Mouse (Mus musculus): ENCODE data around the gene Obscn. TPM values are rescaled to one million over a fixed set of nuclear protein-coding genes. Genes with fewer than 3 reads are reported as not detected.

The Obscn gene
- polyA plus RNA-seq, 1 experiment from 2014 or later, result 0.31 TPM

DNA sequence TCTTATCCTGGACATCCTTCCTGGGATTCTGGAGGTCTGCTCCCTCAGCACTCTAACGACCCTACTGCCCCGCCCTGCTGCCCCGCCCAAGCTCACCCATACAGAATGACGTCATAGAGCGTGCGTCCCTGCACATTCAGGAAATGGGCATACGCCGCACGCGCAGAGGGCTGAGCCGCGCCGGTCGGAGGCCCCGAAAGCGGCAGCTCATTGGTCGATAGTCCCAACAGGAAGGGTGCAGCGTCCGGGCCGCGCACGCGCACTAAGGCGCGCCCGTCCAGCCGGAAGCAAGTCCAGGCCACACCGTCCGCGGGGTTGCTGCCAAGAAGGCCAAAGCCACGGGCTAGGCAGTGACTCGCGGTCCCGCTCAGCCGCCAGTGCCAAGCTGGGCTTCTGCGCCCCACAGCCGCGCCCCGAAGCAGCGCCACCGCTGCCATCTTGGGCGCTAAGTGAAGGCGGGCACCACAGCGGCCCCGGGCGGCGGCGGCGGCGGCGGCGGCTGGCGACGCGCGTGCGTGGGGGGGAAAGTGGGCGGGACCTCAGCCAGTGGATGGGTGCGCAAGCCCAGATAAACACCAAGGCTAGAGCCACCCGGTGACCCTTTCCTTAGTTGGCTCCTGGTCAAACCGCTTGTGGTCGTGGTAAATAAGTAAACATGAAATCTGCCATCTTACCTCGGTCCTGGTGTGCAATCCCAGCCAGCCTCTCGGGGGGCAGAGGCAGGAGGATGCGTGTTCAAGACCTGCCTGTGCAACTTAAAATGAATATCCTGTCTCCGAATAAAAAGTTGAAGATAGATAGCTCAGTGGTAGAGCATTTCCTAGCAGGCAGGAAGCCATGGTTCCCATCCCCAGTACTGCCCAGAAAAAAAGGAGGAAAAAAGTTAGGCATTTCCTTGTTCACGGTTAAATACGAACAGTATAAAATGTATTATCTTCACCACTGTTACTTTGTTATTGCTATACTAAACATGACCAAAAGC, 27.3 kb upstream of the Obscn start, which contains the start of gene Iba57:
Iba57 (minus strand) TSS at position 485 of the 982 bp plus-strand sequence.
- ATAC-seq, result peak; percentile 91
- peaks cover 32% of the 10 kb centered on the region for H3K4me1 ChIP-seq (ENCODE audit: insufficient read depth)
- peak within 1 kb of the TSS; percentile 100 for H3K27ac ChIP-seq (ENCODE audit: low read depth)
- no peaks in the 10 kb centered on the region for H3K9me3 ChIP-seq (ENCODE audit: low read length)
- DNase-seq, result peak; percentile 97
- H3K4me3 ChIP-seq (ENCODE audit: low read depth, low read length), result peak within 1 kb of the TSS; percentile 71
- TF ChIP-seq EP300 (IDR thresholded peaks at IDR 0.05; ENCODE audit: low read depth), result peak; percentile 61; the same call in 1 of the 2 replicates
- TF ChIP-seq CTCF (IDR thresholded peaks at IDR 0.05; ENCODE audit: low read depth), result peak; percentile 56
- peaks cover 14% of the 10 kb centered on the region; the same call in 1 of the 2 replicates for H3K36me3 ChIP-seq (replicated peaks; ENCODE audit: insufficient read depth, low read length)
- WGBS (ENCODE audit: insufficient replicate concordance), result 2% methylated on average over 65 of the region's 68 CpGs
- H3K4me2 ChIP-seq (ENCODE audit: low read depth, low read length), result peak within 1 kb of the TSS; percentile 75
- H3K9ac ChIP-seq (replicated peaks), result peak within 1 kb of the TSS; percentile 81
- H3K27me3 ChIP-seq (ENCODE audit: insufficient read depth, low read length), result no peaks in the 10 kb centered on the region

DNA sequence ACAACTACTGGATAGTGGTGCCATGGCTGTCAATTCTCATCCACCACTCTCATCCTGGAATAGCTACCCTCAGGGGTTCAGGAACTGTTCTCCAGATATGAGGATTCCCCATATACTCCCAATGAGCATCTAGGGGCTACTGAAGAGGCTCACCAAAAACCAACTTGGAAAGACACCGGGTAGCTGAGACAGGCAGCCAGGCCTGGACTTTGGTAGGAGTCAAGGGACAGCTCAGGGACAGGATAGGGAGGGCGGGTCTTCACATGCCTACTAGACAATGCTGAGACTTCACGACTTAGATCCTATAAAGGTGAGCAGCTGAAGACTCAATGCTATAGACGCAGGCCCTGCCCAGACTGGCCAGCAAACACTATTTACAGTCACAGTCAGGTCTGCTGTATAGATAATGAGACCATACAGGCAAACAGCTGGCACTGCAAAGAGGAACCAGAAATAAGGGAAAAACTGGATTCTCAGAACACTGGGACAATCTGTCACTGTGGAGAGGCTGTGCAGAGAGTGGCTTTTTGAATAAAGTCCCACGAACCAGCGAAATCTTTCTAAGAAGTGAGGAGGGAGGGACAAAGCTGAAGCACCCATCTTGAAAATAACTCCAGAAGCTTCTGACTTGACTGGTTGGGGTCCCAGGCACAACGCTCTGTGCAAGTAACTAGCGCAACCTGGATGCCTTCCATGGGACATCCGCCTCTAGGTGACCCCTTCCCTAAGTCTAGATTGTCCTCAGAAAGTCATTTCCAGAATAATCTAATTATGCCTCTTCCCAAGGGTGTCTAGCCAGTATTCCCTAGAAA, 26.4 kb upstream of the Obscn start:
- 44% methylated on average over 9 of the region's 9 CpGs for WGBS (ENCODE audit: insufficient replicate concordance)
- no peak for ATAC-seq

DNA sequence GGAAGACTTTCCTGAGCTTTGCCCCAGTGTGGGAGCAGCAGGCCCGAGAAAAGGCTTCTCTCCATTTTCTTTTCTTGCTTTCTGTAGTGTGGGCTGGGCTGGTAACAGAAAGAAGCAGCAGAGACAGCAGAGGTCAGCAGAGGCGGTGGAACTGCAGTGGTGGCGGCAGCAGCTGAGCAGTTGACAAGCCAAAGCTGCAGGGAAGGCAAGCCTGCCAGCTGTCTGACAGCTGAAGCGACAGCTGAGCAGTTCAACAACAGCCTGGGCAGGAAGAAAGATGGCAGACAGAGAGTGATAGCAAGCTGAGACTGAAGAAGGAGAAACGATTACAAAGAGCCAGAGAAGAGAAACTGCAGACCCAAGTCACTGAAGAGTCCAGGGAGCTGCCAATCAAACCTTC, 25.2 kb upstream of the Obscn start:
- Histone ChIP-seq H3K36me3 (replicated peaks; ENCODE audit: insufficient read depth, low read length) (peaks cover 35% of the 10 kb centered on the region), H3K4me2 (ENCODE audit: low read depth, low read length) (peak overlapping the region; percentile 31; the same call in 1 of the 2 replicates), H3K9ac (replicated peaks) (no peak overlapping the region), H3K27me3 (ENCODE audit: insufficient read depth, low read length) (no peaks in the 10 kb centered on the region), H3K4me3 (ENCODE audit: low read depth, low read length) (no peak overlapping the region), H3K4me1 (ENCODE audit: insufficient read depth) (peaks cover 29% of the 10 kb centered on the region), H3K27ac (ENCODE audit: low read depth) (peak overlapping the region; percentile 26; the same call in 1 of the 2 replicates), H3K9me3 (ENCODE audit: low read length) (no peaks in the 10 kb centered on the region)
- no peak for DNase-seq
- no peak for ATAC-seq
- TF ChIP-seq EP300 (IDR thresholded peaks at IDR 0.05; ENCODE audit: low read depth) (no peak), CTCF (IDR thresholded peaks at IDR 0.05; ENCODE audit: low read depth) (peak; percentile 17; the same call in 1 of the 2 replicates)
- WGBS (ENCODE audit: insufficient replicate concordance), result 82% methylated on average over 5 of the region's 5 CpGs

More for the DNA sequence above, 26.4 kb upstream of the Obscn start:
- Histone ChIP-seq H3K27ac (ENCODE audit: low read depth) (peak overlapping the region; percentile 100), H3K36me3 (replicated peaks; ENCODE audit: insufficient read depth, low read length) (peaks cover 23% of the 10 kb centered on the region), H3K27me3 (ENCODE audit: insufficient read depth, low read length) (no peaks in the 10 kb centered on the region), H3K4me3 (ENCODE audit: low read depth, low read length) (peak overlapping the region; percentile 71), H3K4me1 (ENCODE audit: insufficient read depth) (peaks cover 32% of the 10 kb centered on the region), H3K9me3 (ENCODE audit: low read length) (no peaks in the 10 kb centered on the region), H3K4me2 (ENCODE audit: low read depth, low read length) (peak overlapping the region; percentile 75), H3K9ac (replicated peaks) (peak overlapping the region; percentile 42)
- no peak for DNase-seq
- TF ChIP-seq EP300 (IDR thresholded peaks at IDR 0.05; ENCODE audit: low read depth), result no peak

DNA sequence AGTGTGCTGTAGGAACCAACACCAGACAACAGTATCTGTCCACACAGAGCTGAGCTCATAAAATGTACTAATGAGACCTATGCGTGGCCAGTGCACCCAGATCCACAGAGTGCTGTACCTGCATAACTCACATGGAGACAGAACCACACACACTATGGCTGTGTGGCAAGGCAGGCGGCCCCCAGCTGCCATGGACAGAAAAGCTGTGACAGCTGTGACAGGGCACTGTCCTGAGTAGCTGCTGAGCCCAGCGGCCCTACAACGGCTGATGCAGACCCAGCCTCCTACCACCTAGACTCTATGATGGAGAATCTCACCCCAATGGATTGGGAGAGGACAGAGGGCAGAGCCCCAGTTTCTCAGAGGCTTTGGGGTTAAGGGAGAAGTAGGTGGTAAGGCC, 23.4 kb upstream of the Obscn start:
- no peak overlapping the region for H3K9ac ChIP-seq (replicated peaks)
- H3K4me3 ChIP-seq (ENCODE audit: low read depth, low read length), result no peak overlapping the region
- 90% methylated on average over 4 of the region's 4 CpGs for WGBS (ENCODE audit: insufficient replicate concordance)
- H3K27ac ChIP-seq (ENCODE audit: low read depth), result no peak overlapping the region
- TF ChIP-seq CTCF (IDR thresholded peaks at IDR 0.05; ENCODE audit: low read depth) (no peak), EP300 (IDR thresholded peaks at IDR 0.05; ENCODE audit: low read depth) (no peak)
- H3K4me1 ChIP-seq (ENCODE audit: insufficient read depth), result peaks cover 20% of the 10 kb centered on the region
- H3K9me3 ChIP-seq (ENCODE audit: low read length), result no peaks in the 10 kb centered on the region
- DNase-seq, result no peak
- ATAC-seq, result no peak
- H3K36me3 ChIP-seq (replicated peaks; ENCODE audit: insufficient read depth, low read length), result peaks cover 39% of the 10 kb centered on the region
- H3K4me2 ChIP-seq (ENCODE audit: low read depth, low read length), result no peak overlapping the region
- H3K27me3 ChIP-seq (ENCODE audit: insufficient read depth, low read length), result no peaks in the 10 kb centered on the region

DNA sequence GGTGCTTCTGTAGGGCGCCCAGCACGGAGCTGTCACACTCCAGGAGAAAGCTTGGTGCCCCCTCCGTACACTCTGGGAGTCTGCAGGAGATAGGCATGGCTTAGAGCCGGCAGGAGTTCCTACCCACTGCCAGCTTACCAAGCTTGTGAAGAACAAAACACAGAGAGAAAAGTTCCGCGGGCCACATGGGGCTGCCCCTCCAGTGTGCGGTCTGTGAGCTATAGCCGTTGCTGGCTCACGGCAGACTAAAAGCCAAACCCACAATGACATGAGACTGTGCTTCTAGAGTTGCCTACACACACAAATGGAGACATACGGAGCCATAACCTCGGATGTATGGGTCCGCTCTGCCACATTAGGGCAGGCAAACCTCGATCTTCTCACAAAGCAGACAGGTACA, 22.9 kb upstream of the Obscn start:
- no peak for TF ChIP-seq CTCF (IDR thresholded peaks at IDR 0.05; ENCODE audit: low read depth)
- no peak for TF ChIP-seq EP300 (IDR thresholded peaks at IDR 0.05; ENCODE audit: low read depth)
- H3K36me3 ChIP-seq (replicated peaks; ENCODE audit: insufficient read depth, low read length), result peaks cover 39% of the 10 kb centered on the region
- DNase-seq, result no peak
- H3K9me3 ChIP-seq (ENCODE audit: low read length), result no peaks in the 10 kb centered on the region
- ATAC-seq, result no peak
- no peak overlapping the region for H3K4me3 ChIP-seq (ENCODE audit: low read depth, low read length)
- 93% methylated on average over 13 of the region's 13 CpGs for WGBS (ENCODE audit: insufficient replicate concordance)
- no peak overlapping the region for H3K27ac ChIP-seq (ENCODE audit: low read depth)
- H3K4me1 ChIP-seq (ENCODE audit: insufficient read depth), result peaks cover 15% of the 10 kb centered on the region
- H3K27me3 ChIP-seq (ENCODE audit: insufficient read depth, low read length), result no peaks in the 10 kb centered on the region
- no peak overlapping the region for H3K9ac ChIP-seq (replicated peaks)
- H3K4me2 ChIP-seq (ENCODE audit: low read depth, low read length), result no peak overlapping the region

DNA sequence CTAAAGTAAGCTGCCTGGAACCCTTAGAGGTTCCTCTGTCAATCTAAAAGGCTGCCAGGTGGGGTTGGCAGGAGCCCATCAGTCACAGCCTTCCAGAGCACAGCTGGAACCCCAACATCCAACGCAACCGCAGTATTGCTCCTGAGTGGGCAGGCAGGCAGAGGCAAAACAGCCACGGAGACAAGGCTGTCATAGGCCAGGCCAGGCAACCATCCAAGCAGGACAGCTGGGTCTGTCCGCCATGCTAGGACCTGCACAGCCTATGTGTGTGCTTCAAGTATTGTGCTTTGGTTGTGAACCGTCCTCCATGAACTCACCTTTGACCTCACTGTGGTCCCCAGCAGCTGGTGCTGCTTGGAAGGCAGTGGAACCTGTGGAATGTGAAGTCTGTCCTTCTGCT, 19.7 kb upstream of the Obscn start:
- TF ChIP-seq EP300 (IDR thresholded peaks at IDR 0.05; ENCODE audit: low read depth), result no peak
- Histone ChIP-seq H3K27ac (ENCODE audit: low read depth) (no peak overlapping the region), H3K9ac (replicated peaks) (no peak overlapping the region), H3K4me2 (ENCODE audit: low read depth, low read length) (no peak overlapping the region), H3K27me3 (ENCODE audit: insufficient read depth, low read length) (no peaks in the 10 kb centered on the region), H3K36me3 (replicated peaks; ENCODE audit: insufficient read depth, low read length) (peaks cover 35% of the 10 kb centered on the region), H3K4me3 (ENCODE audit: low read depth, low read length) (no peak overlapping the region), H3K4me1 (ENCODE audit: insufficient read depth) (no peaks in the 10 kb centered on the region), H3K9me3 (ENCODE audit: low read length) (no peaks in the 10 kb centered on the region)
- DNase-seq (no peak), ATAC-seq (no peak)
- 94% methylated on average over 5 of the region's 5 CpGs for WGBS (ENCODE audit: insufficient replicate concordance)

Data from liver, postnatal 0 days (tissue).